Mouse (Mus musculus): Measurements from ENCODE around the gene Gaa.
"Not testable (repeated sequence)": the region's sequence is repeated elsewhere in the genome, so short reads cannot be mapped to it uniquely, and the experiment has no call there.

The Gaa gene

GRCm38 (mm10) chr11:119256557-119256956 is 11.1 kb upstream of the Gaa start:
- not testable (repeated sequence) for DNase-seq

- no peak for DNase-seq
Measured at GRCm38 (mm10) chr11:119258216-119258571, 9.5 kb upstream of the Gaa start.

- peak in 1 of 2 experiments; percentile 56 for DNase-seq
Measured at GRCm38 (mm10) chr11:119258572-119259322, 8.9 kb upstream of the Gaa start.

- DNase-seq = no peak
Measured at GRCm38 (mm10) chr11:119259977-119260376, 7.7 kb upstream of the Gaa start.

GRCm38 (mm10) chr11:119264413-119264812 is 3.3 kb upstream of the Gaa start:
- no peak for DNase-seq

- DNase-seq = no peak
Measured at GRCm38 (mm10) chr11:119265811-119266210, 1.9 kb upstream of the Gaa start.

- DNase-seq = no peak
Measured at GRCm38 (mm10) chr11:119267241-119267674, 429 bp upstream of the Gaa start.

- no peak for DNase-seq
Measured at GRCm38 (mm10) chr11:119268557-119269195, 989 bp downstream of the Gaa start.

GRCm38 (mm10) chr11:119272492-119272891 is 4.8 kb downstream of the Gaa start:
- not testable (repeated sequence) for DNase-seq

- peak in 1 of 2 experiments; percentile 22 for DNase-seq
Measured at GRCm38 (mm10) chr11:119273186-119273930, 5.7 kb downstream of the Gaa start.

- DNase-seq = no peak
Measured at GRCm38 (mm10) chr11:119281030-119281429, 13.3 kb downstream of the Gaa start.

GRCm38 (mm10) chr11:119285791-119286527 is 18.3 kb downstream of the Gaa start:
- DNase-seq = no peak

- no peak for DNase-seq
Measured at GRCm38 (mm10) chr11:119287207-119287992, 19.7 kb downstream of the Gaa start.

- not testable (repeated sequence) for DNase-seq
Measured at GRCm38 (mm10) chr11:119292861-119293260, 25.2 kb downstream of the Gaa start.

- DNase-seq = no peak
Measured at GRCm38 (mm10) chr11:119297996-119298395, 30.3 kb downstream of the Gaa start.

GRCm38 (mm10) chr11:119298917-119299316 is 31.2 kb downstream of the Gaa start:
- DNase-seq = no peak

- peak; percentile 91 to 98 for DNase-seq
Measured at GRCm38 (mm10) chr11:119299391-119300245, 31.9 kb downstream of the Gaa start, which contains the start of gene Eif4a3. Gene Eif4a3, minus strand, starts transcription at chr11:119300089.

GRCm38 (mm10) chr11:119300246-119300935 is 32.7 kb downstream of the Gaa start:
- DNase-seq = no peak

GRCm38 (mm10) chr11:119300986-119301385 is 33.3 kb downstream of the Gaa start:
- no peak for DNase-seq

Data from spleen, adult 18-20 months (tissue).